Comparison of ENCODE assay signal across 8 mouse cellular contexts in genomic region chr14:73553122-73553696, GRCm38 (mm10). TPM values are rescaled to one million over a fixed set of nuclear protein-coding genes. Genes with fewer than 3 reads are reported as not detected.
DNase-seq lines count a peak whose midpoint lies in the region; ATAC-seq and TF ChIP-seq lines count a peak whose summit lies in the region.

No protein-coding gene starts in this region.

- no peaks in the 10 kb centered on the region for H3K36me3 ChIP-seq in hindbrain, postnatal 0 days (ENCODE audit: insufficient read depth, low read length)
- peaks cover 11% of the 10 kb centered on the region; the same call in 1 of the 2 replicates for H3K36me3 ChIP-seq in neural tube, embryonic 12.5 days

- ATAC-seq in hindbrain, postnatal 0 days: no peak; the same call in 1 of the 2 replicates
- ATAC-seq in neural tube, embryonic 12.5 days (ENCODE audit: low FRiP score, low read depth): no peak

- DNase-seq in layer of hippocampus, adult 2 months (ENCODE audit: low spot score in 2 of 2): no peak
- no peak for DNase-seq in layer of hippocampus, adult 8-10 months (ENCODE audit: low spot score in 2 of 2)
- DNase-seq in hindbrain, postnatal 0 days (ENCODE audit: low spot score): peak; percentile 3
- DNase-seq in cerebellum, adult 9-11 months: no peak
- DNase-seq in left cerebral cortex, adult 11 months (ENCODE audit: low spot score): no peak
- no peak for DNase-seq in lung, postnatal 36 days

- peak overlapping the region; percentile 75 for H3K4me3 ChIP-seq in layer of hippocampus, adult 2 months
- H3K4me3 ChIP-seq in brown adipose tissue, adult 24 weeks (ENCODE audit: insufficient read depth, low read depth, low read length): peak overlapping the region; percentile 89
- H3K4me3 ChIP-seq in hindbrain, postnatal 0 days (ENCODE audit: low read length): peak overlapping the region; percentile 91
- H3K4me3 ChIP-seq in neural tube, embryonic 12.5 days: peak overlapping the region; percentile 100

- H3K9me3 ChIP-seq in hindbrain, postnatal 0 days (ENCODE audit: low read length): no peaks in the 10 kb centered on the region
- no peaks in the 10 kb centered on the region for H3K9me3 ChIP-seq in neural tube, embryonic 12.5 days

- H3K27me3 ChIP-seq in hindbrain, postnatal 0 days (ENCODE audit: insufficient read depth, low read length): no peaks in the 10 kb centered on the region
- no peaks in the 10 kb centered on the region for H3K27me3 ChIP-seq in neural tube, embryonic 12.5 days (replicated peaks)

- no peak for TF ChIP-seq CTCF in layer of hippocampus, adult 2 months (conservative IDR thresholded peaks at IDR 0.05)
- no peak for TF ChIP-seq CTCF in hindbrain, postnatal 0 days (IDR thresholded peaks at IDR 0.05; ENCODE audit: low read depth)

- H3K4me1 ChIP-seq in brown adipose tissue, adult 24 weeks (ENCODE audit: control insufficient read depth, insufficient read depth, insufficient read length, low read length): peaks cover 15% of the 10 kb centered on the region
- H3K4me1 ChIP-seq in hindbrain, postnatal 0 days (ENCODE audit: insufficient read depth, low read length): 0 out of 2 replicates have a peak, but pooled peaks cover 7% of the 10 kb centered on the region
- peaks cover 7% of the 10 kb centered on the region for H3K4me1 ChIP-seq in neural tube, embryonic 12.5 days

- 1% methylated on average over 10 of the region's 10 CpGs for WGBS in hindbrain, postnatal 0 days
- 1% methylated on average over 10 of the region's 10 CpGs for WGBS in neural tube, embryonic 12.5 days

- peak overlapping the region; percentile 75 for H3K4me2 ChIP-seq in hindbrain, postnatal 0 days (ENCODE audit: low read depth, low read length)
- peak overlapping the region; percentile 85 for H3K4me2 ChIP-seq in neural tube, embryonic 12.5 days (replicated peaks)

- peak overlapping the region; percentile 94 for H3K9ac ChIP-seq in hindbrain, postnatal 0 days (replicated peaks; ENCODE audit: low read length)
- peak overlapping the region; percentile 98 for H3K9ac ChIP-seq in neural tube, embryonic 12.5 days

- H3K27ac ChIP-seq in layer of hippocampus, adult 2 months: peak overlapping the region; percentile 84
- H3K27ac ChIP-seq in brown adipose tissue, adult 24 weeks (replicated peaks; ENCODE audit: low read depth, low read length): peak overlapping the region; percentile 94
- H3K27ac ChIP-seq in hindbrain, postnatal 0 days: peak overlapping the region; percentile 82
- peak overlapping the region; percentile 68 for H3K27ac ChIP-seq in neural tube, embryonic 12.5 days

RNA-seq across cellular contexts. Expression of gene Nudt15, which starts 5.2 kb away (rescaled TPM):
- 1 to 10 TPM; 4.8 to 7.7 TPM for total RNA-seq in layer of hippocampus, adult 2 months (2021)
- 1 to 10 TPM; 5.2 to 7.3 (median 6.5) TPM for total RNA-seq in layer of hippocampus, adult 8-10 months (2022)
- 11.5 and 12.1 TPM in 2 replicates for polyA plus RNA-seq in brown adipose tissue, adult 24 weeks (2012; ENCODE audit: insufficient read depth, insufficient read length, missing spikeins)
- 5.3 and 6.3 TPM in 2 replicates for total RNA-seq in hindbrain, postnatal 0 days (2014; rRNA removed)
- 10.2 and 10.3 TPM in 2 replicates for polyA plus RNA-seq in hindbrain, postnatal 0 days (2015; fragmentation: Nextera tagmentation; extraction: Ambion mirVana)
- 10.3 and 12.3 TPM in 2 replicates for polyA plus RNA-seq in neural tube, embryonic 12.5 days (2016; fragmentation: Nextera tagmentation; extraction: Ambion mirVana)

RNA-seq across cellular contexts. Expression of gene Sucla2, which starts 28.1 kb away (rescaled TPM):
- 100 to 1,000 TPM; 151 to 152 TPM for total RNA-seq in layer of hippocampus, adult 2 months (2021)
- 100 to 1,000 TPM; 143 to 164 (median 157) TPM for total RNA-seq in layer of hippocampus, adult 8-10 months (2022)
- 1,877 and 1,970 TPM in 2 replicates for polyA plus RNA-seq in brown adipose tissue, adult 24 weeks (2012; ENCODE audit: insufficient read depth, insufficient read length, missing spikeins)
- 65.4 and 73.9 TPM in 2 replicates for total RNA-seq in hindbrain, postnatal 0 days (2014; rRNA removed)
- 157 and 160 TPM in 2 replicates for polyA plus RNA-seq in hindbrain, postnatal 0 days (2015; fragmentation: Nextera tagmentation; extraction: Ambion mirVana)
- polyA plus RNA-seq in neural tube, embryonic 12.5 days (2016; fragmentation: Nextera tagmentation; extraction: Ambion mirVana): 101 and 113 TPM in 2 replicates

RNA-seq across cellular contexts. Expression of gene Med4, which starts 43.4 kb away (rescaled TPM):
- total RNA-seq in layer of hippocampus, adult 2 months (2021): 10 to 100 TPM; 31.7 to 35.4 TPM
- total RNA-seq in layer of hippocampus, adult 8-10 months (2022): 10 to 100 TPM; 29.6 to 31.9 (median 30.7) TPM
- polyA plus RNA-seq in brown adipose tissue, adult 24 weeks (2012; ENCODE audit: insufficient read depth, insufficient read length, missing spikeins): 14.7 and 23.5 TPM in 2 replicates
- total RNA-seq in hindbrain, postnatal 0 days (2014; rRNA removed): 19.4 and 20.8 TPM in 2 replicates
- polyA plus RNA-seq in hindbrain, postnatal 0 days (2015; fragmentation: Nextera tagmentation; extraction: Ambion mirVana): 77.1 and 79.1 TPM in 2 replicates
- polyA plus RNA-seq in neural tube, embryonic 12.5 days (2016; fragmentation: Nextera tagmentation; extraction: Ambion mirVana): 89.3 and 90.0 TPM in 2 replicates
